Mouse (Mus musculus) neural tube, embryonic 12.5 days (tissue): ENCODE results near the gene Cd55. TPM values are rescaled to one million over a fixed set of nuclear protein-coding genes. Genes with fewer than 3 reads are reported as not detected.

Experiments
- polyA plus RNA-seq: library from polyadenylated mRNA; unstranded; fragments of >200 nt; fragmentation: Nextera tagmentation; extraction: Ambion mirVana; gene quantifications from 2 replicates; pipeline ENCODE4 v1.2.1, GENCODE M21; 2016

The Cd55 gene
- polyA plus RNA-seq, 1 experiment from 2014 or later = 5.9 TPM

Other genes starting within 250 kb of the Cd55 start
- not detected in 2 replicates for gene Cd55b, start 39.7 kb downstream of the Cd55 start, polyA plus RNA-seq
- not detected in 2 replicates for gene Zp3r, start 166.9 kb upstream of the Cd55 start, polyA plus RNA-seq
- gene C4bp, start 198.9 kb upstream of the Cd55 start, polyA plus RNA-seq = 0.06 TPM in 1 of 2 replicates, not detected in the other